Mouse (Mus musculus) testis, postnatal 14 days (tissue): ENCODE measurements around the gene Prr18.

Experiments
- DNase-seq: peaks from one replicate; pipeline ENCODE4 v3.0.0; 2021; ENCODE audit warnings: low spot score

The Prr18 gene

GRCm38 (mm10) chr17:8388990-8389789, 51.9 kb downstream of the Prr18 start:
- no peak for DNase-seq

DNA sequence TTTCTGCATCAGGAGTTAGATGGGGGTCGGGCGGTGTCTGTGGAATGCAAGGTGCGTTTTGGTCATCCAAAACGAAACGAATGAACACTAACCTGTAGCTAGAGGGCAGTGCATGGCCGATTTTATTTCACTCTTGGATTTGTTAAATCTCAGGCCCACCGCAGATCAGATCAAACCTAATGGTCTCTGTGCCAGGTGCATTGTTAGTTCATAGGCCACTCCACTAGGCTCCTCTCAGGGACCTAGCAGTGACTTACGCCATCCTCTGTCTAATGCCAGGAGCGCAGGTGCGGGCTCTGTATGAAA, 52.5 kb downstream of the Prr18 start:
- DNase-seq: no peak

DNA sequence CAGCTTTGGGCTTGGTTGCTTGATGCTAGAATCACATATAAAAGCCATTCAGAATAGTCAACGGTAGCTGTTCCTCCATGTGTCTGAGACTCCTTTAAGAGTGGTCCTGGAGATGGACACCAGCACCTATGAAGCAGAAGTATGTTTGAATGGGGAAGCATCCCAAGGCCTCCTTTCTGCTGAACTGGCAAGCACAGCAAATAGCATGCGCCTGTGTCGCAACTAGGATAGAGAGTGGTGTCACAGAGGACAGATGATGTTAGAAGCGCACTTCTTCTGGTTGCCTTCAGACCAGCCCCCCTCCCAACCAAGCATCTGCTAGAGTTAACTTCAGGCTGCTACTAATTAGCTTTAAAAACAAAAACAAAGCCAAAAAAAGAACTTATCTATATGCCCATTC, 53.2 kb downstream of the Prr18 start:
- no peak for DNase-seq
